Mouse (Mus musculus) testis, adult 2 months (tissue): Measurements from ENCODE around the gene Slc35b4.

Experiments
- CTCF ChIP-seq: fragments of 200-500 bp; IDR thresholded peaks from 2 replicates; pipeline ENCODE4 v1.5.1; 2012; ENCODE audit warnings: low read depth, mild to moderate bottlenecking, inconsistent platforms, low read length, moderate library complexity; ENCODE audit not compliant: control insufficient read depth, insufficient read depth, insufficient replicate concordance
- POLR2A ChIP-seq: fragments of 200-500 bp; IDR thresholded peaks from 2 replicates; pipeline ENCODE4 v1.6.1; 2012; ENCODE audit warnings: low read depth, mild to moderate bottlenecking, inconsistent platforms, low read length, moderate library complexity; ENCODE audit not compliant: control insufficient read depth

DNA sequence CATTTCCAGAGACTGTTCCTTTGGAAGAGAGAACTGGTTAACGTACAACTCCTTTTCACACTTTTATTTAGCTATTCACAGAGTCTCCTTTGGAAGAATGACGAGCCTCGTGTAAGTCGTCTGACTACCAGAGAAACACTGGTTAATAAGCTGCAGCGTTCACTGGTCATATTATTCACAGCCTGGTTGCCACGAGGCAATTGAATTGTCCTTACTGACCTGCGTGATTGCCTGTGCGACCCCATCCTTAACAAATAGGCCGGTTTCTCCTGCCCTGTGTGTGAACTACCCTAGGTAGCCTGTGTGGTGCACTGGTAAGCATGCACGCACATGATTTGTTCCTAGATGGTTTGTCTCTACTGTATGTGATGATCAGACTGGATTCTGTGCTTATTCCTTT, 66.3 kb downstream of the Slc35b4 start:
- TF ChIP-seq CTCF, result no peak
- TF ChIP-seq POLR2A, result no peak
